Mouse (Mus musculus) C2C12 (cell line): ENCODE data around the gene Nf2. TPM values are rescaled to one million over a fixed set of nuclear protein-coding genes. Genes with fewer than 3 reads are reported as not detected.

Experiments used
- H3K27me3 ChIP-seq: one replicate; pipeline ENCODE4 v1.6.1; 2011; ENCODE audit not compliant: control insufficient read depth, insufficient read depth, insufficient read length
- H3K36me3 ChIP-seq: one replicate; pipeline ENCODE4 v1.6.1; 2011; ENCODE audit not compliant: control insufficient read depth, insufficient read depth
- H3K4me3 ChIP-seq: one replicate; pipeline ENCODE4 v1.5.1; 2011; ENCODE audit warnings: mild to moderate bottlenecking, control low read depth; ENCODE audit not compliant: poor library complexity, insufficient read depth, severe bottlenecking
- H3K79me2 ChIP-seq: one replicate; pipeline ENCODE4 v1.6.1; 2011; ENCODE audit not compliant: control insufficient read depth, insufficient read depth
- H3K79me3 ChIP-seq: one replicate; pipeline ENCODE4 v1.6.1; 2011; ENCODE audit warnings: low read depth, control low read depth
- H3ac ChIP-seq: one replicate; pipeline ENCODE3; 2011; ENCODE audit warnings: low read depth; ENCODE audit not compliant: control insufficient read depth, insufficient read length
- CEBPB ChIP-seq: IDR thresholded peaks from one replicate; pipeline ENCODE4 v1.6.1; 2011; ENCODE audit warnings: low read depth, mild to moderate bottlenecking, control low read depth, moderate library complexity
- CTCF ChIP-seq: IDR thresholded peaks from one replicate; pipeline ENCODE4 v1.5.1; 2011; ENCODE audit not compliant: control insufficient read depth, insufficient read depth, insufficient read length
- FOSL1 ChIP-seq: IDR thresholded peaks from one replicate; pipeline ENCODE4 v1.8.0; 2011; ENCODE audit warnings: mild to moderate bottlenecking, low read length; ENCODE audit not compliant: poor library complexity, insufficient read depth, severe bottlenecking
- MAX ChIP-seq: IDR thresholded peaks from one replicate; pipeline ENCODE4 v1.6.1; 2011; ENCODE audit warnings: mild to moderate bottlenecking, control low read depth
- MYOD1 ChIP-seq: IDR thresholded peaks from one replicate; pipeline ENCODE4 v1.6.1; 2011; ENCODE audit warnings: low read depth; ENCODE audit not compliant: control insufficient read depth, insufficient read length
- MYOG ChIP-seq: IDR thresholded peaks from one replicate; pipeline ENCODE4 v1.6.1; 2011; ENCODE audit not compliant: control insufficient read depth, insufficient read length; ENCODE audit errors: extremely low read depth
- USF1 ChIP-seq: IDR thresholded peaks from one replicate; pipeline ENCODE4 v1.6.1; 2011; ENCODE audit warnings: low read depth, mild to moderate bottlenecking, control low read depth, moderate library complexity
- polyA plus RNA-seq: library from polyadenylated mRNA; unstranded; fragments of >200 nt; fragmentation: generic; extraction: Trizol; gene quantifications from one replicate; pipeline ENCODE4 v1.2.1, GENCODE M21; 2012; ENCODE audit warnings: missing spikeins

Gene Nf2
- polyA plus RNA-seq, 1 experiment: 36.2 TPM

- no peak overlapping the region for H3ac ChIP-seq
- no peak for TF ChIP-seq MYOG
- no peak for TF ChIP-seq FOSL1
- no peak for TF ChIP-seq MAX
- TF ChIP-seq USF1: no peak
- TF ChIP-seq CEBPB: no peak
- TF ChIP-seq CTCF: no peak
- no peak for TF ChIP-seq MYOD1
- H3K4me3 ChIP-seq: no peak overlapping the region
- no peaks in the 10 kb centered on the region for H3K36me3 ChIP-seq
- H3K79me2 ChIP-seq: no peaks in the 10 kb centered on the region
- no peaks in the 10 kb centered on the region for H3K79me3 ChIP-seq
- peaks cover 12% of the 10 kb centered on the region for H3K27me3 ChIP-seq
These were observed 86.8 kb downstream of the Nf2 start for GRCm38 (mm10) chr11:4762511-4762910.

GRCm38 (mm10) chr11:4761991-4762390 lies 87.3 kb downstream of the Nf2 start:
- Histone ChIP-seq H3K79me2 (no peaks in the 10 kb centered on the region), H3K79me3 (no peaks in the 10 kb centered on the region), H3K27me3 (peaks cover 12% of the 10 kb centered on the region), H3K36me3 (no peaks in the 10 kb centered on the region), H3K4me3 (no peak overlapping the region), H3ac (no peak overlapping the region)
- TF ChIP-seq MYOG: no peak
- TF ChIP-seq CEBPB: no peak
- no peak for TF ChIP-seq MAX
- TF ChIP-seq USF1: no peak
- TF ChIP-seq CTCF: no peak
- TF ChIP-seq FOSL1: no peak
- TF ChIP-seq MYOD1: no peak

- Histone ChIP-seq H3K79me2 (no peaks in the 10 kb centered on the region), H3K27me3 (peaks cover 18% of the 10 kb centered on the region)
These were observed 88.9 kb downstream of the Nf2 start for GRCm38 (mm10) chr11:4760438-4760837.

DNA sequence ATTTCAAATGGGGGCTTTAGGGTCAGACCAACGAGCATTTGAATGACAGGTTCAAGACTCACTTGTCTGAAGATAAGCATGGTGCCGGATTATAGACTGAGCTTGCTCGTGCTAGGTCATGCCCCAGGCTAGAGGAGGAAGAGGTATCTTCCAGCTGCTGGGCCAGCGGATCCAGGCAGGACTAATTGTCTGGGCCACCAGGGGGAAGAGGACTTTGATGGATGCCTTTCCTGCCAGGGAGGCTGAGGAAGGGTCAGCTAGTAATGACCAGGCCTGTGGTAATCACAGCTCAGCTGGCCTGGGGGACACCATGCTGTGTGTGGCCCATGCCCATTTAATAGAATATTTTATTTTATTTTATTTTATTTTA lies 91.6 kb downstream of the Nf2 start:
- no peak for TF ChIP-seq CTCF
- TF ChIP-seq CEBPB: no peak
- TF ChIP-seq FOSL1: no peak
- no peak for TF ChIP-seq MAX
- TF ChIP-seq MYOD1: no peak
- TF ChIP-seq MYOG: no peak
- TF ChIP-seq USF1: no peak
- H3K79me3 ChIP-seq: no peaks in the 10 kb centered on the region
- peaks cover 23% of the 10 kb centered on the region for H3K27me3 ChIP-seq
- no peak overlapping the region for H3ac ChIP-seq
- H3K79me2 ChIP-seq: no peaks in the 10 kb centered on the region
- no peaks in the 10 kb centered on the region for H3K36me3 ChIP-seq
- no peak overlapping the region for H3K4me3 ChIP-seq

More at GRCm38 (mm10) chr11:4760438-4760837, 88.9 kb downstream of the Nf2 start:
- H3K4me3 ChIP-seq: no peak overlapping the region
- TF ChIP-seq FOSL1: no peak
- no peak for TF ChIP-seq USF1
- no peak for TF ChIP-seq MYOD1
- no peaks in the 10 kb centered on the region for H3K36me3 ChIP-seq
- H3ac ChIP-seq: no peak overlapping the region
- H3K79me3 ChIP-seq: no peaks in the 10 kb centered on the region

GRCm38 (mm10) chr11:4756984-4757788 lies 92.2 kb downstream of the Nf2 start:
- H3K36me3 ChIP-seq: no peaks in the 10 kb centered on the region

DNA sequence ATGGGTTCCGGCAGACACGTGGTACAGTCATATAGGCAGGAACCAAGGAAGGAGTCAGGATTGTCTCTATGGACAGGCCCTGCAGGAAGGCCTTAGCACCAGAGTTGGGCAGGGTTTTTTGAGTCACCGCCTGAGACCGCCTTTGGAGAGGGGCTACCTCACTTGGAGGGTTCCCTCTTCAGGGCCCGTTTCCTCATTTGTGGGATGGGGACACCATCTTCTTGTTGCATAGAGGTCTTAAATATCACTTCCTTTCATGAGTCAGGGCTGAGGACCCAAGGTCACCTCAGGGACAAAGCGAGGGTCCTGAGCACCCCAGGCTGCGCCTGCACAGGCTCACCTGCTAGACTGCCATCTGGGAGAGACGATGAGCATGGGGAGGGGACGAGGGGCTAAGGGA lies 92.9 kb downstream of the Nf2 start:
- Histone ChIP-seq H3K27me3 (peaks cover 18% of the 10 kb centered on the region), H3K36me3 (no peaks in the 10 kb centered on the region), H3K79me3 (no peaks in the 10 kb centered on the region), H3ac (no peak overlapping the region), H3K4me3 (no peak overlapping the region), H3K79me2 (no peaks in the 10 kb centered on the region)
- TF ChIP-seq MYOG (no peak), MYOD1 (no peak), CTCF (no peak), FOSL1 (no peak), MAX (no peak), CEBPB (no peak), USF1 (no peak)

More at GRCm38 (mm10) chr11:4756984-4757788, 92.2 kb downstream of the Nf2 start:
- Histone ChIP-seq H3ac (no peak overlapping the region), H3K4me3 (no peak overlapping the region), H3K79me3 (no peaks in the 10 kb centered on the region), H3K27me3 (peaks cover 23% of the 10 kb centered on the region), H3K79me2 (no peaks in the 10 kb centered on the region)
- TF ChIP-seq MAX: no peak
- no peak for TF ChIP-seq USF1
- no peak for TF ChIP-seq MYOG
- no peak for TF ChIP-seq CEBPB
- no peak for TF ChIP-seq MYOD1
- no peak for TF ChIP-seq FOSL1
- no peak for TF ChIP-seq CTCF
